Mouse (Mus musculus) hindbrain, postnatal 0 days (tissue): ENCODE results near the gene Wdr4. TPM values are rescaled to one million over a fixed set of nuclear protein-coding genes. Genes with fewer than 3 reads are reported as not detected.

ENCODE experiments used
- ATAC-seq: fragments of 200-750 bp; cut with Nextera tagmentation; 2 replicates; pipeline ENCODE4 v1.8.0; 2017; ENCODE audit warnings: mild to moderate bottlenecking, moderate TSS enrichment, moderate library complexity
- DNase-seq: peaks from one replicate; pipeline ENCODE4 v3.0.0-alpha.2; 2015; ENCODE audit warnings: low spot score
- H3K27ac ChIP-seq: fragments of 300-500 bp; sonication (generic); 2 replicates; pipeline ENCODE4 v1.5.1; 2014; ENCODE audit warnings: mild to moderate bottlenecking
- H3K27me3 ChIP-seq: fragments of 300-500 bp; sonication (generic); 2 replicates; pipeline ENCODE4 v1.6.1; 2014; ENCODE audit warnings: low read length, mixed read lengths; ENCODE audit not compliant: insufficient read depth
- H3K36me3 ChIP-seq: fragments of 300-500 bp; sonication (generic); 2 replicates; pipeline ENCODE4 v1.6.1; 2014; ENCODE audit warnings: low read length, mixed read lengths; ENCODE audit not compliant: insufficient read depth
- H3K4me1 ChIP-seq: fragments of 300-500 bp; sonication (generic); 2 replicates; pipeline ENCODE4 v1.6.1; 2014; ENCODE audit warnings: antibody characterized with exemption, low read length, mixed read lengths; ENCODE audit not compliant: insufficient read depth
- H3K4me2 ChIP-seq: fragments of 300-500 bp; sonication (generic); 2 replicates; pipeline ENCODE4 v1.6.1; 2014; ENCODE audit warnings: low read depth, mild to moderate bottlenecking, low read length, moderate library complexity, mixed read lengths
- H3K4me3 ChIP-seq: fragments of 300-500 bp; sonication (generic); 2 replicates; pipeline ENCODE4 v1.5.1; 2014; ENCODE audit warnings: low read length
- H3K9ac ChIP-seq: fragments of 300-500 bp; sonication (generic); replicated peaks from 2 replicates; pipeline ENCODE4 v1.6.1; 2014; ENCODE audit warnings: mild to moderate bottlenecking, low read length, moderate library complexity, mixed read lengths
- H3K9me3 ChIP-seq: fragments of 300-500 bp; sonication (generic); 2 replicates; pipeline ENCODE4 v1.6.1; 2016; ENCODE audit warnings: low read length, mixed read lengths
- CTCF ChIP-seq: IDR thresholded peaks from 2 replicates; pipeline ENCODE4 v1.5.1; 2016; ENCODE audit warnings: antibody characterized with exemption, control low read depth, low read depth
- WGBS: fragments of 180-500 bp; shearing (Covaris S2); extraction: QIAGEN DNeasy Blood & Tissue Kit; methylation state at CpG from one replicate; pipeline ENCODE4 v1.1.7; 2014; 5-methylcytosine and 5-hydroxymethylcytosine counted together
- microRNA-seq, 2 experiments: library from miRNA; unstranded; fragments of <30 nt; microRNA quantifications; one replicate each; pipeline ENCODE4; 2016
- polyA plus RNA-seq: library from polyadenylated mRNA; unstranded; fragments of >200 nt; fragmentation: Nextera tagmentation; extraction: Ambion mirVana; gene quantifications from 2 replicates; pipeline ENCODE4 v1.2.1, GENCODE M21; 2015
- total RNA-seq: library from RNA; depleted of rRNA; stranded (reverse); fragments of >200 nt; gene quantifications from 2 replicates; pipeline ENCODE4 v1.2.3, GENCODE M21; 2014; rRNA removed

The Wdr4 gene
- total and polyA plus RNA-seq, 2 experiments from 2014 or later, result 26.8 to 56.5 TPM

- ATAC-seq (no peak), DNase-seq (no peak)
- Histone ChIP-seq H3K4me3 (no peak overlapping the region), H3K36me3 (0 out of 2 replicates have a peak, but pooled peaks cover 5% of the 10 kb centered on the region), H3K9ac (no peak overlapping the region), H3K27me3 (no peaks in the 10 kb centered on the region), H3K4me2 (no peak overlapping the region), H3K27ac (no peak overlapping the region), H3K4me1 (peaks cover 16% of the 10 kb centered on the region; the same call in 1 of the 2 replicates), H3K9me3 (no peaks in the 10 kb centered on the region)
- TF ChIP-seq CTCF, result no peak
- 87% methylated on average over 2 of the region's 2 CpGs for WGBS
These were observed 67.0 kb downstream of the Wdr4 start for GRCm38 (mm10) chr17:31452816-31453215.

- 15% methylated on average over 8 of the region's 8 CpGs for WGBS
- no peak overlapping the region for H3K4me3 ChIP-seq
- DNase-seq (peak; percentile 83), ATAC-seq (peak; percentile 92)
- peak overlapping the region; percentile 76 for H3K27ac ChIP-seq
- no peaks in the 10 kb centered on the region for H3K9me3 ChIP-seq
- H3K4me2 ChIP-seq, result no peak overlapping the region
- no peaks in the 10 kb centered on the region for H3K27me3 ChIP-seq
- H3K36me3 ChIP-seq, result peaks cover 13% of the 10 kb centered on the region
- no peak overlapping the region for H3K9ac ChIP-seq
- TF ChIP-seq CTCF, result no peak
- H3K4me1 ChIP-seq, result peaks cover 13% of the 10 kb centered on the region; the same call in 1 of the 2 replicates
These were observed 68.5 kb downstream of the Wdr4 start for GRCm38 (mm10) chr17:31451179-31451708.

GRCm38 (mm10) chr17:31450206-31450605 lies 69.6 kb downstream of the Wdr4 start:
- H3K27me3 ChIP-seq, result no peaks in the 10 kb centered on the region
- no peak overlapping the region for H3K4me3 ChIP-seq
- no peak overlapping the region for H3K4me2 ChIP-seq
- no peak overlapping the region for H3K9ac ChIP-seq
- peaks cover 10% of the 10 kb centered on the region for H3K36me3 ChIP-seq
- H3K27ac ChIP-seq, result peak overlapping the region; percentile 76
- DNase-seq (peak; percentile 78), ATAC-seq (0 out of 2 replicates have a peak, but pooled peaks have one; percentile 36)
- H3K4me1 ChIP-seq, result peaks cover 13% of the 10 kb centered on the region; the same call in 1 of the 2 replicates
- 40% methylated on average over 3 of the region's 3 CpGs for WGBS
- no peaks in the 10 kb centered on the region for H3K9me3 ChIP-seq
- TF ChIP-seq CTCF, result no peak; the same call in 1 of the 2 replicates

- DNase-seq (no peak), ATAC-seq (no peak)
- 75% methylated on average over 1 of the region's 1 CpGs for WGBS
- Histone ChIP-seq H3K27ac (no peak overlapping the region), H3K36me3 (peaks cover 7% of the 10 kb centered on the region), H3K9me3 (no peaks in the 10 kb centered on the region), H3K4me2 (no peak overlapping the region), H3K27me3 (no peaks in the 10 kb centered on the region), H3K9ac (no peak overlapping the region), H3K4me1 (peaks cover 13% of the 10 kb centered on the region; the same call in 1 of the 2 replicates), H3K4me3 (no peak overlapping the region)
- TF ChIP-seq CTCF, result peak; percentile 41
These were observed 71.3 kb downstream of the Wdr4 start for GRCm38 (mm10) chr17:31448519-31448918.

GRCm38 (mm10) chr17:31447766-31448165 lies 72.0 kb downstream of the Wdr4 start:
- H3K36me3 ChIP-seq, result peaks cover 7% of the 10 kb centered on the region
- peaks cover 13% of the 10 kb centered on the region; the same call in 1 of the 2 replicates for H3K4me1 ChIP-seq
- no peak overlapping the region for H3K27ac ChIP-seq
- no peaks in the 10 kb centered on the region for H3K9me3 ChIP-seq
- DNase-seq (no peak), ATAC-seq (no peak)
- H3K4me3 ChIP-seq, result no peak overlapping the region
- 63% methylated on average over 5 of the region's 5 CpGs for WGBS
- no peak overlapping the region for H3K4me2 ChIP-seq
- no peak overlapping the region for H3K9ac ChIP-seq
- H3K27me3 ChIP-seq, result no peaks in the 10 kb centered on the region
- TF ChIP-seq CTCF, result no peak

- no peak overlapping the region for H3K27ac ChIP-seq
- no peaks in the 10 kb centered on the region for H3K9me3 ChIP-seq
- no peaks in the 10 kb centered on the region for H3K4me1 ChIP-seq
- no peak overlapping the region for H3K9ac ChIP-seq
- WGBS, result 54% methylated on average over 7 of the region's 7 CpGs
- no peak overlapping the region for H3K4me3 ChIP-seq
- no peak for TF ChIP-seq CTCF
- DNase-seq (no peak), ATAC-seq (no peak)
- no peak overlapping the region for H3K4me2 ChIP-seq
- H3K27me3 ChIP-seq, result no peaks in the 10 kb centered on the region
- H3K36me3 ChIP-seq, result peaks cover 7% of the 10 kb centered on the region
These were observed 74.6 kb downstream of the Wdr4 start for GRCm38 (mm10) chr17:31445061-31445731.

Small RNA genes lying within 50 kb of the gene (microRNA-seq; reads per million reads assigned to microRNA genes)
- gene Gm24970, result 0 reads per million in 2 experiments

Other genes with a start within 250 kb of the Wdr4 start
- 0.50 and 1.3 TPM in 2 replicates for gene Rsph1, start 242.6 kb downstream of the Wdr4 start, total RNA-seq
- 8.9 TPM in 2 replicates for gene Rsph1, start 242.6 kb downstream of the Wdr4 start, polyA plus RNA-seq
- gene Slc37a1, start 233.2 kb downstream of the Wdr4 start, total RNA-seq, result 8.8 and 10.7 TPM in 2 replicates
- gene Slc37a1, start 233.2 kb downstream of the Wdr4 start, polyA plus RNA-seq, result 5.7 and 6.8 TPM in 2 replicates
- 34.4 and 39.8 TPM in 2 replicates for gene Pde9a, start 133.8 kb downstream of the Wdr4 start, total RNA-seq
- gene Pde9a, start 133.8 kb downstream of the Wdr4 start, polyA plus RNA-seq, result 35.2 and 36.3 TPM in 2 replicates
- gene Ndufv3, start 135 bp upstream of the Wdr4 start, total RNA-seq, result 226 and 267 TPM in 2 replicates
- gene Ndufv3, start 135 bp upstream of the Wdr4 start, polyA plus RNA-seq, result 562 and 575 TPM in 2 replicates
- 31.2 and 36.7 TPM in 2 replicates for gene Pknox1, start 44.8 kb upstream of the Wdr4 start, total RNA-seq
- 25.0 and 25.1 TPM in 2 replicates for gene Pknox1, start 44.8 kb upstream of the Wdr4 start, polyA plus RNA-seq
- gene Cbs, start 117.3 kb upstream of the Wdr4 start, total RNA-seq, result 31.4 and 38.8 TPM in 2 replicates
- gene Cbs, start 117.3 kb upstream of the Wdr4 start, polyA plus RNA-seq, result 25.8 and 30.7 TPM in 2 replicates
- 46.2 and 54.6 TPM in 2 replicates for gene U2af1, start 138.9 kb upstream of the Wdr4 start, total RNA-seq
- 224 and 242 TPM in 2 replicates for gene U2af1, start 138.9 kb upstream of the Wdr4 start, polyA plus RNA-seq
- 0.52 and 0.90 TPM in 2 replicates for gene Cryaa, start 157.8 kb upstream of the Wdr4 start, total RNA-seq
- gene Cryaa, start 157.8 kb upstream of the Wdr4 start, polyA plus RNA-seq, result 1.2 TPM in 2 replicates